Mouse (Mus musculus): Measurements from ENCODE around the gene Zc3h12c.
"Not testable (repeated sequence)": the region's sequence is repeated elsewhere in the genome, so short reads cannot be mapped to it uniquely, and the experiment has no call there.

The Zc3h12c gene

GRCm38 (mm10) chr9:52102060-52102844 lies 66.1 kb downstream of the Zc3h12c start:
- no peak for DNase-seq (ENCODE audit: low read depth, low spot score)

- no peak for DNase-seq (ENCODE audit: low read depth, low spot score)
Observed at GRCm38 (mm10) chr9:52100426-52100825, 67.9 kb downstream of the Zc3h12c start.

GRCm38 (mm10) chr9:52098600-52098999 lies 69.8 kb downstream of the Zc3h12c start:
- DNase-seq (ENCODE audit: low read depth, low spot score): peak; percentile 83

- DNase-seq (ENCODE audit: low read depth, low spot score): no peak
Observed at GRCm38 (mm10) chr9:52097386-52097785, 71.0 kb downstream of the Zc3h12c start.

- no peak for DNase-seq (ENCODE audit: low read depth, low spot score)
Observed at GRCm38 (mm10) chr9:52095666-52096065, 72.7 kb downstream of the Zc3h12c start.

GRCm38 (mm10) chr9:52094471-52094980 lies 73.8 kb downstream of the Zc3h12c start:
- no peak for DNase-seq (ENCODE audit: low read depth, low spot score)

GRCm38 (mm10) chr9:52094016-52094415 lies 74.4 kb downstream of the Zc3h12c start:
- no peak for DNase-seq (ENCODE audit: low read depth, low spot score)

GRCm38 (mm10) chr9:52093108-52093507 lies 75.3 kb downstream of the Zc3h12c start:
- DNase-seq (ENCODE audit: low read depth, low spot score): no peak

- no peak for DNase-seq (ENCODE audit: low read depth, low spot score)
Observed at GRCm38 (mm10) chr9:52092311-52092710, 76.1 kb downstream of the Zc3h12c start.

GRCm38 (mm10) chr9:52091752-52092151 lies 76.6 kb downstream of the Zc3h12c start:
- DNase-seq (ENCODE audit: low read depth, low spot score): no peak

GRCm38 (mm10) chr9:52082414-52082813 lies 86.0 kb downstream of the Zc3h12c start:
- no peak for DNase-seq (ENCODE audit: low read depth, low spot score)

GRCm38 (mm10) chr9:52081979-52082378 lies 86.4 kb downstream of the Zc3h12c start:
- no peak for DNase-seq (ENCODE audit: low read depth, low spot score)

- DNase-seq (ENCODE audit: low read depth, low spot score): no peak
Observed at GRCm38 (mm10) chr9:52077692-52078091, 90.7 kb downstream of the Zc3h12c start.

GRCm38 (mm10) chr9:52076089-52076488 lies 92.3 kb downstream of the Zc3h12c start:
- DNase-seq (ENCODE audit: low read depth, low spot score): no peak

GRCm38 (mm10) chr9:52072202-52072601 lies 96.2 kb downstream of the Zc3h12c start:
- DNase-seq (ENCODE audit: low read depth, low spot score): no peak

- DNase-seq (ENCODE audit: low read depth, low spot score): not testable (repeated sequence)
Observed at GRCm38 (mm10) chr9:52071352-52071751, 97.0 kb downstream of the Zc3h12c start.

GRCm38 (mm10) chr9:52070052-52070451 lies 98.3 kb downstream of the Zc3h12c start:
- no peak for DNase-seq (ENCODE audit: low read depth, low spot score)

Measured in R1 (cell line).